ENCODE assay signal across 10 mouse cellular contexts in genomic region chr19:20923336-20924211, GRCm38 (mm10). TPM values are rescaled to one million over a fixed set of nuclear protein-coding genes. Genes with fewer than 3 reads are reported as not detected.
A peak's percentile ranks its signal among the peaks of the same experiment; 100 is the strongest.
DNase-seq lines count a peak whose midpoint lies in the region; ATAC-seq lines count a peak whose summit lies in the region.
"Had no signal": no experiment of that assay in that cellular context is flagged by ENCODE, and none has a peak within 500 bp of the region (broad histone marks: within the 10 kb centered on the region; RNA-seq: fewer than 3 reads in every experiment).

No protein-coding gene starts in this region.

- WGBS in heart, embryonic 16.5 days = 16% methylated on average over 10 of the region's 10 CpGs
- 3% methylated on average over 10 of the region's 10 CpGs for WGBS in forebrain, embryonic 14.5 days
- 15% methylated on average over 10 of the region's 10 CpGs for whole genome bisulfite sequencing in midbrain, embryonic 13.5 days

- no peaks in the 10 kb centered on the region for H3K9me3 ChIP-seq in heart, embryonic 16.5 days (replicated peaks; ENCODE audit: control insufficient read depth, low read length)
- no peaks in the 10 kb centered on the region for H3K9me3 ChIP-seq in forebrain, embryonic 14.5 days (replicated peaks; ENCODE audit: control insufficient read depth, low read length)
- no peaks in the 10 kb centered on the region for H3K9me3 ChIP-seq in midbrain, embryonic 13.5 days

- intact Hi-C loops in heart, postnatal 10 days (cut with DNase I) = no loop called here

- peaks cover 10% of the 10 kb centered on the region for H3K4me1 ChIP-seq in heart, embryonic 16.5 days (ENCODE audit: control insufficient read depth, insufficient read depth, low read length)
- H3K4me1 ChIP-seq in forebrain, embryonic 14.5 days (ENCODE audit: control insufficient read depth, insufficient read depth, low read length) = peaks cover 10% of the 10 kb centered on the region; the same call in 1 of the 2 replicates
- peaks cover 15% of the 10 kb centered on the region for H3K4me1 ChIP-seq in midbrain, embryonic 13.5 days (replicated peaks)

- DNase-seq in heart, postnatal 10 days = no peak
- DNase-seq in NIH3T3 (ENCODE audit: low read depth) = peak; percentile 14
- DNase-seq in forebrain, embryonic 14.5 days (ENCODE audit: low spot score) = peak; percentile 81
- DNase-seq in cerebellum, postnatal 25 days = no peak
- DNase-seq in ovary, postnatal 10 days (ENCODE audit: low spot score) = no peak
- no peak for DNase-seq in right cerebral cortex, postnatal 14 days
- DNase-seq: gastrocnemius, postnatal 36 days had no signal

- no peak overlapping the region for H3K27ac ChIP-seq in heart, embryonic 16.5 days (ENCODE audit: low read length)
- H3K27ac ChIP-seq in forebrain, embryonic 14.5 days (ENCODE audit: low read depth, low read length) = peak overlapping the region; percentile 68
- peak overlapping the region; percentile 56; the same call in 1 of the 2 replicates for H3K27ac ChIP-seq in midbrain, embryonic 13.5 days

- H3K4me2 ChIP-seq in heart, embryonic 16.5 days (ENCODE audit: low read depth, low read length) = peak overlapping the region; percentile 44
- H3K4me2 ChIP-seq in forebrain, embryonic 14.5 days (ENCODE audit: low read length) = peak overlapping the region; percentile 37
- peak overlapping the region; percentile 17 for H3K4me2 ChIP-seq in midbrain, embryonic 13.5 days (replicated peaks)

- H3K36me3 ChIP-seq in heart, embryonic 16.5 days (ENCODE audit: control insufficient read depth, insufficient read depth) = no peaks in the 10 kb centered on the region
- H3K36me3 ChIP-seq in forebrain, embryonic 14.5 days (ENCODE audit: control insufficient read depth, insufficient read depth, low read length) = no peaks in the 10 kb centered on the region
- no peaks in the 10 kb centered on the region for H3K36me3 ChIP-seq in midbrain, embryonic 13.5 days

- no peaks in the 10 kb centered on the region for H3K27me3 ChIP-seq in heart, embryonic 16.5 days (ENCODE audit: control insufficient read depth, insufficient read depth, low read length)
- no peaks in the 10 kb centered on the region for H3K27me3 ChIP-seq in forebrain, embryonic 14.5 days (replicated peaks; ENCODE audit: control insufficient read depth, insufficient read depth, low read length)
- no peaks in the 10 kb centered on the region for H3K27me3 ChIP-seq in midbrain, embryonic 13.5 days

- no peak overlapping the region for H3K9ac ChIP-seq in heart, embryonic 16.5 days (ENCODE audit: low read length)
- H3K9ac ChIP-seq in forebrain, embryonic 14.5 days (ENCODE audit: low read length) = no peak overlapping the region
- H3K9ac ChIP-seq in midbrain, embryonic 13.5 days (replicated peaks) = no peak overlapping the region

- no peak for ATAC-seq in heart, embryonic 16.5 days (replicated peaks; ENCODE audit: extremely low read depth, insufficient read depth, low FRiP score)
- ATAC-seq in forebrain, embryonic 14.5 days = peak; percentile 96
- peak; percentile 91 for ATAC-seq in midbrain, embryonic 13.5 days

- no peak overlapping the region for H3K4me3 ChIP-seq in heart, embryonic 16.5 days (ENCODE audit: low read length)
- no peak overlapping the region; the same call in 1 of the 2 replicates for H3K4me3 ChIP-seq in forebrain, embryonic 14.5 days (ENCODE audit: low read depth, low read length)
- no peak overlapping the region for H3K4me3 ChIP-seq in midbrain, embryonic 13.5 days (replicated peaks)

RNA-seq across cellular contexts. Expression of gene Tmc1, which starts 30.4 kb away (rescaled TPM):
- polyA plus RNA-seq in heart, embryonic 16.5 days (2015; fragmentation: Nextera tagmentation; extraction: Ambion mirVana) = not detected in 2 replicates
- not detected for total RNA-seq in heart, postnatal 10 days (2021)
- polyA plus RNA-seq in forebrain, embryonic 14.5 days (2014; fragmentation: Nextera tagmentation; extraction: Ambion mirVana) = not detected in 2 replicates
- polyA plus RNA-seq in midbrain, embryonic 13.5 days (2015; fragmentation: Nextera tagmentation; extraction: Ambion mirVana) = 0.07 and 0.09 TPM in 2 replicates
- total RNA-seq: gastrocnemius, postnatal 36 days; liver, adult 2 months had no signal
- polyA plus RNA-seq: liver, adult 2 months had no signal

Comparison
In these comparisons a context has a peak if more than half of its experiments do, and no peak if none do; other contexts are left out.
1. DNase-seq: peak in NIH3T3 (single experiment) and forebrain, embryonic 14.5 days (single experiment); none in heart, postnatal 10 days (0 of 2), cerebellum, postnatal 25 days (0 of 2), ovary, postnatal 10 days (single experiment) and right cerebral cortex, postnatal 14 days (single experiment).
2. Peak in every context shown above with its lines, with median percentiles within 50 percentile points of each other: H3K4me2 ChIP-seq.